Mouse (Mus musculus) natural killer cell, adult 2 months (primary cell): ENCODE measurements around the gene Zfp787.
A peak's percentile ranks its signal among the peaks of the same experiment; 100 is the strongest.

Experiments
- DNase-seq, 2 experiments: peaks; one replicate each; pipeline ENCODE4 v3.0.0; 2022; ENCODE audit warnings: low spot score in 2 of 2

The Zfp787 gene

GRCm38 (mm10) chr7:6155901-6156411, at the start of gene Zfp787:
Gene Zfp787, minus strand, starts transcription at chr7:6155997.
- peak; percentile 93 to 95 for DNase-seq

GRCm38 (mm10) chr7:6204200-6204599, 48.4 kb upstream of the Zfp787 start:
- no peak for DNase-seq

GRCm38 (mm10) chr7:6196790-6197189, 41.0 kb upstream of the Zfp787 start, which contains the start of gene Galp:
Gene Galp, plus strand, starts transcription at chr7:6197090.
- no peak for DNase-seq

- DNase-seq: no peak
These were observed 40.0 kb upstream of the Zfp787 start for GRCm38 (mm10) chr7:6195777-6196176.

- DNase-seq: peak; percentile 31 to 57
These were observed 38.3 kb upstream of the Zfp787 start for GRCm38 (mm10) chr7:6194129-6194528.

GRCm38 (mm10) chr7:6191376-6191775, 35.6 kb upstream of the Zfp787 start:
- DNase-seq: peak; percentile 45 to 69

- no peak for DNase-seq
These were observed 33.7 kb upstream of the Zfp787 start for GRCm38 (mm10) chr7:6189542-6189941.

- no peak for DNase-seq
These were observed 31.0 kb upstream of the Zfp787 start for GRCm38 (mm10) chr7:6186756-6187155.

- no peak for DNase-seq
These were observed 30.4 kb upstream of the Zfp787 start for GRCm38 (mm10) chr7:6186176-6186575.

- no peak for DNase-seq
These were observed 29.6 kb upstream of the Zfp787 start for GRCm38 (mm10) chr7:6185391-6185790.

GRCm38 (mm10) chr7:6184521-6184920, 28.7 kb upstream of the Zfp787 start:
- DNase-seq: no peak

- no peak for DNase-seq
These were observed 28.0 kb upstream of the Zfp787 start for GRCm38 (mm10) chr7:6183802-6184201.

GRCm38 (mm10) chr7:6182882-6183281, 27.1 kb upstream of the Zfp787 start:
- no peak for DNase-seq

GRCm38 (mm10) chr7:6179013-6179412, 23.2 kb upstream of the Zfp787 start:
- DNase-seq: no peak

- DNase-seq: peak in 1 of 2 experiments; percentile 8
These were observed 18.7 kb upstream of the Zfp787 start for GRCm38 (mm10) chr7:6174365-6174987.

- DNase-seq: no peak
These were observed 18.1 kb upstream of the Zfp787 start for GRCm38 (mm10) chr7:6173872-6174271.

GRCm38 (mm10) chr7:6172674-6173244, 17.0 kb upstream of the Zfp787 start:
- no peak for DNase-seq

- peak; percentile 90 to 93 for DNase-seq
These were observed 16.3 kb upstream of the Zfp787 start, which contains the start of gene Zfp444 for GRCm38 (mm10) chr7:6172006-6172649. Gene Zfp444, plus strand, starts transcription at chr7:6172226.

- DNase-seq: peak; percentile 61 to 72
These were observed 15.7 kb upstream of the Zfp787 start for GRCm38 (mm10) chr7:6171444-6172005.

GRCm38 (mm10) chr7:6170871-6171270, 15.1 kb upstream of the Zfp787 start:
- DNase-seq: no peak

GRCm38 (mm10) chr7:6170391-6170790, 14.6 kb upstream of the Zfp787 start:
- DNase-seq: no peak

- no peak for DNase-seq
These were observed 13.6 kb upstream of the Zfp787 start for GRCm38 (mm10) chr7:6169403-6169802.
